Mouse (Mus musculus) liver, embryonic 13.5 days (tissue): ENCODE results near the gene Brd2. TPM values are rescaled to one million over a fixed set of nuclear protein-coding genes. Genes with fewer than 3 reads are reported as not detected.

ENCODE experiments used
- ATAC-seq: fragments of 200-750 bp; cut with Nextera tagmentation; 2 replicates; pipeline ENCODE4 v1.8.0; 2017; ENCODE audit warnings: low read depth, mild to moderate bottlenecking, moderate number of reproducible peaks, moderate library complexity
- DNase-seq: peaks from one replicate; pipeline ENCODE4 v3.0.0; 2022
- H3K27ac ChIP-seq: fragments of 300-500 bp; sonication (generic); 2 replicates; pipeline ENCODE4 v1.5.1; 2015; ENCODE audit warnings: moderate library complexity, mild to moderate bottlenecking, inconsistent platforms
- H3K27me3 ChIP-seq: fragments of 300-500 bp; sonication (generic); 2 replicates; pipeline ENCODE4 v1.6.1; 2015; ENCODE audit warnings: mild to moderate bottlenecking, inconsistent platforms
- H3K36me3 ChIP-seq: fragments of 300-500 bp; sonication (generic); 2 replicates; pipeline ENCODE4 v1.6.1; 2015; ENCODE audit warnings: mild to moderate bottlenecking, inconsistent platforms
- H3K4me1 ChIP-seq: fragments of 300-500 bp; sonication (generic); replicated peaks from 2 replicates; pipeline ENCODE4 v1.6.1; 2015; ENCODE audit warnings: inconsistent platforms
- H3K4me2 ChIP-seq: fragments of 300-500 bp; sonication (generic); 2 replicates; pipeline ENCODE4 v1.6.1; 2015; ENCODE audit warnings: inconsistent platforms, mild to moderate bottlenecking, moderate library complexity
- H3K4me3 ChIP-seq: fragments of 300-500 bp; sonication (generic); replicated peaks from 2 replicates; pipeline ENCODE4 v1.5.1; 2015; ENCODE audit warnings: mild to moderate bottlenecking, inconsistent platforms
- H3K9ac ChIP-seq: fragments of 300-500 bp; sonication (generic); 2 replicates; pipeline ENCODE4 v1.6.1; 2015; ENCODE audit warnings: mild to moderate bottlenecking, inconsistent platforms
- H3K9me3 ChIP-seq: fragments of 300-500 bp; sonication (generic); replicated peaks from 2 replicates; pipeline ENCODE4 v1.6.1; 2016; ENCODE audit warnings: inconsistent platforms
- whole genome bisulfite sequencing: fragments of 180-500 bp; shearing (Covaris S2); methylation state at CpG from one replicate; pipeline ENCODE4 v1.1.7; 2015; ENCODE audit not compliant: insufficient replicate concordance; 5-methylcytosine and 5-hydroxymethylcytosine counted together
- polyA plus RNA-seq: library from polyadenylated mRNA; unstranded; fragments of >200 nt; fragmentation: Nextera tagmentation; extraction: Ambion mirVana; gene quantifications from 2 replicates; pipeline ENCODE4 v1.2.1, GENCODE M21; 2015

Brd2 gene
- polyA plus RNA-seq, 1 experiment from 2014 or later, result 42.0 TPM

DNA sequence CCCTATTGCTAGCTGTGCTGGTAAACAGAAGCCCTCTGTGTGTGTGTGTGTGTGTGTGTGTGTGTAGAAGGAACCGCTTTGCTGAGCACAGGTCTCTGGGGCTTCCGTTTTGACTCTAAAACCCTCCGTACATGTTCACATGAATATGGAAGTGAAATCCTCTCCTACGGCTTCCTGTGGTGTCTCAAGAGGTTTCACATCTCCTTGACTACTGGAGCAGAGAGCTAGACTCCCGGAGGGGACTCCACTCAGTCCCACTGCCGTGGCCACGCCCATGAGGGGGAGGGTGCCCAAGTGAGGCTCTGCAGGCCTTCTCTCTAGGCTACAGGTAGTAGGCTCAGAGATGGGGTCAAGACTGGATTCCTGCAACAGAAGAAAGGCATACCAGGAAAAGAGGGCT, 20.6 kb upstream of the Brd2 start, which contains the start of gene H2-DMb2:
TSS of gene H2-DMb2 (plus strand) at position 275 of the 400 bp plus-strand sequence.
- H3K9me3 ChIP-seq, result no peaks in the 10 kb centered on the region
- H3K36me3 ChIP-seq, result no peaks in the 10 kb centered on the region
- no peak within 1 kb of the TSS for H3K4me2 ChIP-seq
- peaks cover 43% of the 10 kb centered on the region for H3K27me3 ChIP-seq
- ATAC-seq (peak; percentile 36; the same call in 1 of the 2 replicates), DNase-seq (peak; percentile 24)
- peak within 1 kb of the TSS; percentile 32; the same call in 1 of the 2 replicates for H3K27ac ChIP-seq
- 17% methylated on average over 7 of the region's 7 CpGs for WGBS
- H3K4me1 ChIP-seq, result peaks cover 26% of the 10 kb centered on the region
- H3K9ac ChIP-seq, result no peak within 1 kb of the TSS
- H3K4me3 ChIP-seq, result no peak within 1 kb of the TSS

DNA sequence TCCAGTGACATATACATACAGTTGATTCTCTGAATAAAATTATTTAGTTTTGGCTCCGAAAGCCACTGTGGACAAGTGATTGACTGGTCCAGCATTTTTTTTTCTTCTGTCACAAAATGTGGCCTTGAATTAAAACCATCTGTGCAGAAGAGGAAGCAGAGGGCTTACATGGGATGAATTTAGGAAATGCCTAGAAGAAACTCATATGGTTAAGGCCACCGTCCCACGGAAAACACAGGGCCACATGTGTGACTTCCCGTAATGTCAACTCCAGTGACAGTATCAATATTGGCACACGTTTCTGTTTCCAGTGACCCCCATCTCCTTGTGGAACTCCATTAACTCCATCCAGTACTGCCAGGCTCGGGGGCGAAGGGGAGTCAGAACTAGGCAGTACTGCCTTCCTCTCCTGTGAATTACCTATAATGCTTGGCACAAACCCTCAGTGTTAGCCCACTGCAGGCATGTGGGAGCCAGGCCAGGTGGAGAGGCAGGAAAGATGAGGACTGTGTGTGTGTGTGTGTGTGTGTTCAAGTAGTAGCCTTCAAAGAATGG, 20.1 kb upstream of the Brd2 start:
- no peak overlapping the region for H3K4me3 ChIP-seq
- ATAC-seq (no peak), DNase-seq (no peak)
- no peaks in the 10 kb centered on the region for H3K36me3 ChIP-seq
- WGBS, result 49% methylated on average over 7 of the region's 7 CpGs
- H3K4me1 ChIP-seq, result peaks cover 26% of the 10 kb centered on the region
- H3K4me2 ChIP-seq, result no peak overlapping the region
- H3K27me3 ChIP-seq, result peaks cover 48% of the 10 kb centered on the region
- no peaks in the 10 kb centered on the region for H3K9me3 ChIP-seq
- H3K9ac ChIP-seq, result no peak overlapping the region
- peak overlapping the region; percentile 32; the same call in 1 of the 2 replicates for H3K27ac ChIP-seq

DNA sequence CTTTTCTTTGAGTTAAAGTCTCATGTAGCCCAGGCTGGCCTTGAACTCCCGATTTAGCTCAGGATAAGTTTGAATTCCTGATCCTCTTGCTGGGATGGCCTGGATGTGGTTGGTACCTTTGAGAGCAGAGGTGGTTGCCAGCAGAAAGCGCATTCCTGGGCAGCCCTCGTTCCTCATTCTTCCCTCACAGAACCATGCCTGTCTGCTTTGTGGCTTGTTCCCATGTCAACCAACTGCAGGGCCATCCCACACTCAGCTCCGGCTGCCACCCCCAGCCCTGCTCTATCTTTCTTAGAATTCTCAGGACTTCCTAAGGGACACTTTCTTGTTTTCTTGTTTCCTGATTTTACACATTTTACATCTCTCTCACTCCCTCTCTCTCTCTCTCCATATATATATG, 19.0 kb upstream of the Brd2 start:
- Histone ChIP-seq H3K9ac (no peak overlapping the region), H3K4me1 (peaks cover 26% of the 10 kb centered on the region), H3K36me3 (no peaks in the 10 kb centered on the region), H3K4me3 (no peak overlapping the region), H3K27ac (no peak overlapping the region), H3K9me3 (no peaks in the 10 kb centered on the region), H3K27me3 (peaks cover 59% of the 10 kb centered on the region), H3K4me2 (no peak overlapping the region)
- DNase-seq, result no peak
- WGBS, result 43% methylated on average over 4 of the region's 4 CpGs
- ATAC-seq, result no peak

DNA sequence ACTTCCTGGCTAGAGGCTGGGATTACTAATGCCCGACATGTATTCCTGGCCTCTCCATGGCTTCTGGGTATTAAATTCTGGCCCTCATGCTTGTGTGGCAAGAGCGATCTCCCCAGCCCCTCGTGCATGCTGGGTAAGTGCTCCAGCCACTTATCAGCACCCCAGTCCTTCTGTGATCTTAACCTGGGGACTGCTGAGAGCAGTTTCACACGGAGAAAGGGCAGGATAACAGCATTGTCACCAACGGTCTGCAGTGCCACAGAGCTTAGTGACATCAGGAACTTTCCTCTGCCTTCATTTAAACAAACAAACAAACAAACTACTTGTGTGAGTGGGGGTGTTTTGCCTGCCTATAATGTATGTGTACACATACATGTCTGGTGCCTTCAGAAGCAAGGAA, 17.8 kb upstream of the Brd2 start:
- Histone ChIP-seq H3K9ac (peak overlapping the region; percentile 41; the same call in 1 of the 2 replicates), H3K4me2 (peak overlapping the region; percentile 58), H3K9me3 (no peaks in the 10 kb centered on the region), H3K36me3 (no peaks in the 10 kb centered on the region), H3K27ac (no peak overlapping the region), H3K4me1 (peaks cover 35% of the 10 kb centered on the region), H3K27me3 (peaks cover 66% of the 10 kb centered on the region), H3K4me3 (peak overlapping the region; percentile 33)
- ATAC-seq (no peak), DNase-seq (no peak)
- 5% methylated on average over 5 of the region's 5 CpGs for WGBS

DNA sequence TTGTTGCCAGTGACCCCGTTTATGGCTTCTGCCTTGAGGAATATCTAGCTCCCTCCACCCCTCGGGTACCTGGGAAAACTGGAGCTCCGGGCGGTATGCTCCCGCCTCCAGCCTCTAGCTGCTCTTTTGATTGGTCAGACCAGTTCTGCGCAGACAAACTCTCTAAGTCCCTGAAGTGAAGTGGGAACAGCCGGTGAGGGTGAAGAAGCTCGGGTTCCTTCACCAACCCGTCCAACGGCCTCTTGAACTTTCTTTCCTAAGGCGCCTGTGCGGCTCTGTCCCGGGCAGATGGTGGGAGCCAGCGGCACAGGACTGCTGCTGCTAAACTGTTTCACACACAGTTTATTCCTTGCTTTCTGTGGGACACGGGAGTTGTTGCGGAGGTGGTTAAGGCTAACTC, 17.0 kb upstream of the Brd2 start:
- WGBS, result 7% methylated on average over 16 of the region's 16 CpGs
- H3K36me3 ChIP-seq, result no peaks in the 10 kb centered on the region
- H3K27me3 ChIP-seq, result peaks cover 66% of the 10 kb centered on the region
- no peak overlapping the region for H3K27ac ChIP-seq
- H3K4me2 ChIP-seq, result peak overlapping the region; percentile 58
- DNase-seq (no peak), ATAC-seq (no peak)
- H3K9ac ChIP-seq, result peak overlapping the region; percentile 41; the same call in 1 of the 2 replicates
- no peaks in the 10 kb centered on the region for H3K9me3 ChIP-seq
- H3K4me1 ChIP-seq, result peaks cover 35% of the 10 kb centered on the region
- peak overlapping the region; percentile 33 for H3K4me3 ChIP-seq

DNA sequence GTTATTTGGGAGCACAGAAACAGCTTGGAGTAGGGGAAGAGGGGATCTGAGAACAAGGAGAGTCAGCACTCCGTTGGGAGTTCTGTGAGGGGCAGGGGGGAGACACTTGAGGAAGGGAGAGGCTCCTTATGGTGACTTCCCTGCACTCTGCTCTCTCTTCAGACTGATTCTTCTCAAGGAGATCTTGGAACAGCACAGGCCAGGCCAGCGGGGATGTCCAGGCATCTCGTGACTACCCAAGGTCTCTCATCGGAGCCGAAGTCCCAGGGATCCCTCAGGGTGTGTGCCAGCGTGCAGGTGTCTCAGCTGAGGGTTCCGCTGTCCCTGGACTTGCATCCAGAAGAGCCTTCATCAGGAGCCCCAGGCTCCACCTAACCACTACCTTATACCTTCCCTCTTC, 16.2 kb upstream of the Brd2 start:
- 80% methylated on average over 7 of the region's 7 CpGs for WGBS

DNA sequence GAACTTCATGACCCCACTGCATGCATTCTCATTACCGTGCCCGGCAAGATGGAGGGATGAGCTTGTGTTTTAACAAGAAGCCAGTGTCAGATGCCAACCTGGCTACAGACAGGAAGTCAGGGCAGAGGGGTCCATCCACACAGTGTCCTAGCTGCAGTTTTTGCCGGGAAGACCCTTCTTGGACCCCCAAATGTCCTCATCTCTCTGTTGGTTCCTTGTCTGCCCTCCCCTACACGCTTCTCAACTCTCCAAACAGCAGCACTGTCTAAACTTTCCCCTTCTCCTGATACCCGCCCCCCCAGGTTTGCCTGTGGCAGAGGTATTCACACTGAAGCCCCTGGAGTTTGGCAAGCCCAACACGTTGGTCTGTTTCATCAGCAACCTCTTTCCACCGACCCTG, 15.2 kb upstream of the Brd2 start:
- ATAC-seq, result no peak
- no peak for DNase-seq
- no peak overlapping the region for H3K9ac ChIP-seq
- no peak overlapping the region for H3K27ac ChIP-seq
- peaks cover 64% of the 10 kb centered on the region for H3K27me3 ChIP-seq
- 66% methylated on average over 7 of the region's 7 CpGs for WGBS
- H3K4me2 ChIP-seq, result no peak overlapping the region
- no peaks in the 10 kb centered on the region for H3K36me3 ChIP-seq
- no peaks in the 10 kb centered on the region for H3K9me3 ChIP-seq
- H3K4me3 ChIP-seq, result no peak overlapping the region
- H3K4me1 ChIP-seq, result peaks cover 32% of the 10 kb centered on the region

More for the DNA sequence above, 16.2 kb upstream of the Brd2 start:
- Histone ChIP-seq H3K9ac (no peak overlapping the region), H3K27me3 (peaks cover 64% of the 10 kb centered on the region), H3K4me1 (peaks cover 35% of the 10 kb centered on the region), H3K4me3 (no peak overlapping the region), H3K4me2 (no peak overlapping the region), H3K36me3 (no peaks in the 10 kb centered on the region), H3K27ac (no peak overlapping the region), H3K9me3 (no peaks in the 10 kb centered on the region)
- DNase-seq, result no peak
- no peak for ATAC-seq

DNA sequence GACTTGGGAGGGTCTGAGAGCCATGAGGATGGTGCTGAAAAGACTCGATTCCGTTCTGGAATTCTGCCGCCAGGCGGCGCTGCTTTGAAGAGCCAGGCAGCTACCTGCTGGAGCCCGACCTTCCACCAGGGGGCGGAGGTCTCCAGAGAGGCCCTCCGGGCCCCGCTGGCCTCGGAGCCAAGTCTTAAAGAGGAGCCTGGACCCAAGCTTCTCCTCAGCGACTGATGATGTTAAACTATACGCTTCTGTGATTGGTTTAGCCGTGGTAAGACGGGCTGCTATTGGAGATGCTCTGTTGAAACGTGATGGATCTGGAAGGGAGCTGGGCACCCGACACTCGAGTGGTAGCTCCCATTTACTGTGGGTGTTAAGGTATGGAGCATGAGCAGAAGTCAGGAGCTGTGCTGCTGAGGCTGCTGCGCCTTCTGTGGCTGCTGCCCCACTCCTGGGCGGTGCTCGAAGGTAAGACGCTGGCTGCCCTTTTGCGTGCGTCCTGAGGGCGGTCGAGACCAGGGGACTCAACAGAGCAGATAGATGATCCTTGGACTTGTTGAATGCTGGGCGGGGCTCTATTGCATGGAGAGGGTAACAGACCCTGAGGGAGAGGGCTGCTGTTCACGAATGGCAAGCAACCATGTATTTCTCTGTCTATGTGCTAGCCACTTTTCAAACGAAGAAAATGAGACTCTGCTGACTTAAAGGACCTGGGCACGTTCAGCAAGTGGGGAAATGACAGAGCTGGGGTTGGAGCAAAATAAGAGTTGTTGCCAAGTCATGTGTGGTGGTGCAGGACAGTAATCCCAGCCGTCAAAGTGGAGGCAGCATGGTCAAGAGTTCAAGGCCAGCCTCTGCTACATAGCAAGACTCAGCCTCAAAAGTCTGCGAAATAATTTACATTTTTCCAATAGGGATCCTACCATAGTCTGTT, 13.1 kb upstream of the Brd2 start:
- Histone ChIP-seq H3K4me1 (peaks cover 25% of the 10 kb centered on the region), H3K4me2 (peak overlapping the region; percentile 66), H3K36me3 (no peaks in the 10 kb centered on the region), H3K9ac (peak overlapping the region; percentile 42; the same call in 1 of the 2 replicates), H3K27ac (no peak overlapping the region), H3K4me3 (peak overlapping the region; percentile 41), H3K27me3 (peaks cover 54% of the 10 kb centered on the region), H3K9me3 (no peaks in the 10 kb centered on the region)
- ATAC-seq (peak; percentile 91), DNase-seq (peak; percentile 88)
- 4% methylated on average over 31 of the region's 31 CpGs for WGBS

DNA sequence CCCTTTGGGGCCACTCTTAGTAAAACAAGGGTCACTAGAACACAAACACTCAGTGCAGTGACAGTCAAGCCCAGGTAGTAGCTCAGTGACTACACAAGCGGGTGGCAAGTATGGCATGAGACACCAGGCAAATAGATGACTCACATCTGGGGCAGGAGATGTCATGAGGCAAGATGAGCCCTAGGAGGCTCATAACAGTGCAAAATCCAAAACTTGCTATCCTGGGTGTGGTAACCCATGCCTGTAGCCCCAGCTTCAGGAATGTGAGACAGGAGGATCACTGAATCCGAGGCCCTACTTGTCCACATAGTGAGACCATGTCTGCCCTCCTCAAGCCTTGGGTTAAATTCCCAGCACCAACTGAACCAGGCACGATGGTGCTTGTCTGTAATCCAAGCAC, 12.0 kb upstream of the Brd2 start:
- Histone ChIP-seq H3K4me3 (no peak overlapping the region), H3K36me3 (no peaks in the 10 kb centered on the region), H3K27ac (no peak overlapping the region), H3K4me2 (no peak overlapping the region), H3K9ac (no peak overlapping the region), H3K4me1 (peaks cover 16% of the 10 kb centered on the region), H3K9me3 (no peaks in the 10 kb centered on the region), H3K27me3 (peaks cover 54% of the 10 kb centered on the region)
- ATAC-seq (no peak), DNase-seq (no peak)
- 75% methylated on average over 3 of the region's 3 CpGs for WGBS

DNA sequence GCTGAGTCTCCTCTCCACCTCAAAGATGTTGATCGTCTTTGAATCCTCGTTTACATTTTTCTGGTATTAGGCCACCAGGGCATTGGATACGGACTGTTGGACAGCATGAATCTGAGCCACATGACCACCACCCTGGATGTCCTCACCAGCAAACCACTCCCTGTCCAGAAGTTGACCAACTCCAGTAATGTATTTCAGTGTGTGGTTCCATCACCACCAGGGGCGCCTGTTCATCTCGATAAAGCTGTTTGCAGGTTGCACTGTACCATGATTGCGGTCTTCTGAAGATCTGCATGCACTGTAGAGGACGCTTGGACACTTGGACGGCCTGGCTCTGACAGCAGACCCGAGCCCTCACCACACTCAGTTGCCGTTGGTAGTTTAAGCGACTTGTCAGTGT, 10.9 kb upstream of the Brd2 start:
- Histone ChIP-seq H3K9ac (no peak overlapping the region), H3K4me2 (no peak overlapping the region), H3K27ac (no peak overlapping the region), H3K4me3 (no peak overlapping the region), H3K36me3 (no peaks in the 10 kb centered on the region), H3K27me3 (peaks cover 54% of the 10 kb centered on the region), H3K9me3 (no peaks in the 10 kb centered on the region), H3K4me1 (peaks cover 23% of the 10 kb centered on the region)
- DNase-seq, result no peak
- 60% methylated on average over 11 of the region's 11 CpGs for WGBS
- no peak for ATAC-seq

DNA sequence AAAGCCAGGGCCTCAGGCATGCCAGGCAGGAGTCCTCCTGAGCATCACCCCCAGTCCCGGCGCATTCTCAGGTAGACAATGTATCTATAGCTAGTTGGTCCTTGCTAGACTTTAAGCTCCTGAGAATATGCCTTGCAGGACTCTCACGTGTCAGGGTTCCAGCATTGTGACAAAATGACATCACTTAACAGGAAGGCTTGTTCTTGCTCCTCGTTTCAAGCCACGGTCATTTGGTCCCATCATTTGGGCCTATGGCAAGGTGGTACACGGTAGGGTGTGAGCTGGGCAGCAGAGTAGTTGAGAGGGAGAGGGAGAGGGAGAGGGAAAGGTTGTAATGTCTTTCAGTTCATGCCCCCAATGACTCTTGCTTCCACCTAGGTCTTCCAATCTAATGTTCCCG, 9.5 kb upstream of the Brd2 start:
- no peak for DNase-seq
- H3K4me3 ChIP-seq, result no peak overlapping the region
- no peaks in the 10 kb centered on the region for H3K36me3 ChIP-seq
- H3K9me3 ChIP-seq, result no peaks in the 10 kb centered on the region
- no peak overlapping the region for H3K27ac ChIP-seq
- 72% methylated on average over 7 of the region's 7 CpGs for WGBS
- H3K9ac ChIP-seq, result no peak overlapping the region
- H3K27me3 ChIP-seq, result peaks cover 45% of the 10 kb centered on the region
- H3K4me1 ChIP-seq, result peaks cover 36% of the 10 kb centered on the region
- no peak for ATAC-seq
- no peak overlapping the region for H3K4me2 ChIP-seq
